Mouse (Mus musculus): ENCODE results near the gene Ttpal.
"Not testable (repeated sequence)": the region's sequence is repeated elsewhere in the genome, so short reads cannot be mapped to it uniquely, and the experiment has no call there.

Gene Ttpal

DNA sequence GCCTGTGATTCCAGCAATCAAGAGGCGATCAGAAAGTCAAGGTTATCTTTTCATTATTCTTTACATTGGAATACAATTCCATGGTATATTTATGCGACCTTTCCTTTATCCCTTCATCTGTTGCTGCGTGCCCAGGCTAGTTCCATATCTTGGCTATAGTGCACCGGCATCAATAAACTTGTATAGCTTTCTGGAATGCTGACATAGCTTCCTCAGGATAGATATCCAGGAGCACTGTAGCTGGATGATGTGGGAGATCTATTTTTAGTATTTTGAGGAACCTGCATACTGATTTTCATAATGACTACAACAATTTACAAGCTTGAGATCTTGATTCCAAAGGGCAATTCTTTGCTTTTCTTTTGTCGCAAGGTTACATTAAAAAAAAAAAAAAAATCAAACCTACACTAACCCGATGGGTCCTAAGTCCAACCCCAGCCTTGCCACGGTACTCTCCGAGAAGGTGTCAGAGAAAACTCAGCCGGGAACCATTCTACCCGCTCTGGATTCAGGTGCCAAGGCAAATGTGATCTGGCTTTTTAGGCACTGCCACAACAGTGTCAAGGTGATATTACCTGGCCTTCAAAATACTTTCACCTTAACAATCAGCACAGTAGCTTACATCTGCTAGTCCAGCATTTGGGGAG, 8.4 kb upstream of the Ttpal start:
- DNase-seq: no peak

DNA sequence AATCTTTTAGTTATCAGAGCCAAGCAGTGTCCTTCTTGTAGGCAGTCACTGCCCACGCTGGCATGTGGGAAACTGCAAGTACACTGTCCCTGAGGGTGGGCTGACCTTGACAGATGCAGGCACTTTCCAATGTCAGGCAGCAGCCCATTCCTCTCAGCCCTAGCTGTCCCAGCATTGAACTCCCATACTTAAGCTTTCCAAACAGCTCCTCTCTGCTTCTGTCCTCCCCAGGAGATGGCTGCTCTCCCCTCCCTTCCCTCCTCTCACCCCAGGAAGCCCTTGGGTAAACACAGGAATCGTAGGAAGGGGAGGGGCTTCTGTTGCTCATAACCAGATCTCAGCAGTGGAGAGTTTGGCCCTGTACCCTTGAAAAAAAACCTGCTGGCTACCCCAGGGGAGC, 7.0 kb upstream of the Ttpal start:
- no peak for DNase-seq

- DNase-seq: no peak
Measured at GRCm38 (mm10) chr2:163596057-163596872, 5.8 kb upstream of the Ttpal start.

DNA sequence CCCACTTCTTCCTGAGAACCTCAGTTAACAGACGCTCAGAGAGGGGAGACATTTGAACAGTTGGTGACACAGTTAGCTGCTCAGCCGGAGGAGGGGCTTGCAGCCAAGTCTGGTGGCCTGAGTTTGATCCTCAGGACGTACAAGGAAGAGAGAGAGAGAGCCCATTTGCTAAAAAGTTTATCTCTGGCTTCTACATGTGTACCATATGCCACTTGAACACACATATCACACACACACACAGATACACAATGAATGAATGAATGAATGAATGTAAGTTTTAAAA, 5.3 kb upstream of the Ttpal start:
- no peak for DNase-seq

GRCm38 (mm10) chr2:163597661-163598060, 4.5 kb upstream of the Ttpal start:
- peak; percentile 45 to 69 for DNase-seq

GRCm38 (mm10) chr2:163599226-163599625, 2.9 kb upstream of the Ttpal start:
- DNase-seq: peak; percentile 55 to 71

DNA sequence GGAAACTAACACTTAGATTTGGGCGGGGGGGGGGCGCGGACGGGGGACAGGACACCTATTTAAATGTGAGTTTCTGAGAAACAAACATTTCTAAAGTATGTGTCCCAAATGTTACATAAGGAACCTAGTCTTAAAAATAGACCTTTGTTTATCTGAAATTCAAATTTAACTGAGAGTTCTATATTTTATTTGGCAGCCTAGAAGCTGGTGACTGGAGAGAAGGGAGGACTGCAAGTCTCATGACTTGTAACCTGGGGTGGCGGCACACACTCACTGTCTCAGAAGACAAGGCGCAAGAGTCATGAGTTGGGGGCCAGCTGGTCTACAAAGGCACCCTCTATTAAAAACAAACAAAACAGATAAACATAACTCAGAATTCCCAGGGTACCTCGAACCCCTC, 1.0 kb upstream of the Ttpal start:
- no peak for DNase-seq

DNA sequence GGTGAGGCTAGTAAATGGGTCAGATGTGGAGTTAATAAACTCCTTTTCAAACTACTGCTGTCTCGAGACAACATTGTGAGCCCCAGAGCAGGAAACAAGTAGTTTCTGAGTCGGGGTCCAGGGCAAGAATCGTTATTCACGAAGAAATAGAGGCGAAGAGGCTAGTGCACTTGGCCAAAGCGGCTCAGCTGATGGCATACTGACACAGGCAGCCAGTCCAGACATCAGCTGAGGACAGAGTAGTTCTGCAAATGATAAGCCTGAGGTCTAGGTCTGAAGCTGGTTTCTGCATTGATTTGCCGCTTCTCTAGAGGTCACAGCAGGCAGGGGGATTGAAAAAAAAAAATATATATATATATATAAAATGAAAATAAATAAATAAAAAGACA, 408 bp upstream of the Ttpal start:
- no peak for DNase-seq

DNA sequence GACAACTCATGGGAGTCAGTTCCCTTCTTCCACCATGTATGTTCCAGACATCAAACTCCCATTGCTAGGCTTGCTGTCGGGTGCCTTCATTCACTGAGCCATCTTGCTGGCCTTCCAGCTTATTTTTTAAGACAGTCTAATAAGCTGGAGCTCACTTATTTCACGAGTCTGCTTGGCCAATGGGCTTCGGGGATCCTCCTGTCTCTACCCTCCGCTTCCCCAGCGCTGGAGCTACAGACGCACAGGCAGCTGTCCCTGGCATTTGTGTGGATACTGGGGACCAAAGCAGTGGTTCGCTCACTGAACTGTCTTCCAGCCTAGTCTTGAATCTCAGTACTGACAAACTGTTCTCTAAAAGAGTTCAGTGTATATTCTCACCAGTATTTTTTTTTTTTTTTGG, 4.0 kb downstream of the Ttpal start:
- no peak for DNase-seq

- no peak for DNase-seq
Measured at GRCm38 (mm10) chr2:163608008-163608407, 5.9 kb downstream of the Ttpal start.

DNA sequence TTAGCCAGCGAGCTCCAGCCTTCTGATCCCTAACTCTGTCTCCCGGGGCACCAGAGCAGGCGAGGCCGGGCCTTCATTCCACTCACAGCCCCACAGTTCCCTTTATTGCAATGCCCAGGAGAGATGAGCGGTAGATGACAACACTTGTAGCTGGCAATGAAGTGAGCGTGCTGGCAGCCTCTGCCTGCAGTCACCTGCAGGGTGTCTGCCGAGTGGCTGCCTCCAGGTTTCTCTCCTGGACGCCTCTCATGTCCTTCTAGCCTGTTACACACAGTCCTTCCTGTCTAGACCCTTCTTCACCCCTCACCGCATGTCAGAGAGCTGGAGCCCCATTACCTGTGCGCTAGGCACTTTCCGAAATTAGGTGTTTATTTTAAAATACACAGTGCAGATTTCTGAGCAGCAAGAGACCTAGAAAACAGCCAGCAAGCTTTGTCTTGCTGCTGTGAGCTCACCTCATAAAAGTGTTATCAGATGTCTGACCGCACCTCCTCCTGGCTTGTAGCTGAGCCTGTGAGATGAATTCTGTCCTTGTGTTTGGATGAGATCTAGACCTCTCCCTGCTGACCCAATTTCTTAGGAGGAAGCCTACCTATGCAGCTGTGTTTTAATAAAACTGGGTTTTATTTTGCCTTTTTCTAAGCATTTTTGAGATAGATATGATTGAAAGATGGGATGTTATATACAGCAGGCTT, 7.3 kb downstream of the Ttpal start:
- no peak for DNase-seq

DNA sequence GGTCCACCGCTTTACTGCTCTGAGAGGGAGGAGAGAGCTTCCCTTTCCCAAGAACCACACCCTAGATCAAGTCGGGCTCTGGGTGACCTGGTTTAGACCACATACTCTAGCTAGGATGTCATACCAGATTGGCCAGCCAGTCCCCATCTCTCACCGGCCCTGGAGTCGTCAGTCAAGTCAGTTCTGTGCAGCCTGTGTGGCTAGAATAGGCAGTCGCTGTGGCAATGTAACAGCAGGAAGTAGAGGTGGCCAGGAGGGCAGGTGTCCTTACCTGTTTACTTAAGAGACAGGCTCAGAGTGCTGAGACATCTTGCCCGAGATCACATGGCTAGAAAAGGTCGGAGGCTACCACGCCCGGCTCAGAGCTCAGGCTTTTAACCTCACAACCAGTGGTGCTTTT, 9.1 kb downstream of the Ttpal start:
- no peak for DNase-seq

GRCm38 (mm10) chr2:163613206-163613605, 11.1 kb downstream of the Ttpal start:
- no peak for DNase-seq

DNA sequence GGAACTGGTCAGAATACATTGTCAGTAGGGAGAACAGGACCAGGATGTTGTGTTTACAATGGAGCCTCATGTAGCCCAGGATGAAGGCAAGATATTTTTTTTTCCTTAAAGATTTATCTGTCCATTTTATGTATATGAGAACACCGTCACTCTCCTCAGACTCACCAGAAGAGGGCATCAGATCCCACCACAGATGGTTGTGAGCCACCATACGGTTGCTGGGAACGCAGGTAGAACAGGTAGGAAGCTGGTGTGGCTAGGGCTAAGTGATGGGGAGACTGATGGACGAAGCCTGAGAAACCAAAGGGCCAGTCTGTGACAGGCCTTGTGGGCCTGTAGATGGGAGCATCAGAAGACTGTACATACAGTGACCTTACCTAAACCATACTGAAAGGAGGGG, 11.9 kb downstream of the Ttpal start:
- DNase-seq: no peak

DNA sequence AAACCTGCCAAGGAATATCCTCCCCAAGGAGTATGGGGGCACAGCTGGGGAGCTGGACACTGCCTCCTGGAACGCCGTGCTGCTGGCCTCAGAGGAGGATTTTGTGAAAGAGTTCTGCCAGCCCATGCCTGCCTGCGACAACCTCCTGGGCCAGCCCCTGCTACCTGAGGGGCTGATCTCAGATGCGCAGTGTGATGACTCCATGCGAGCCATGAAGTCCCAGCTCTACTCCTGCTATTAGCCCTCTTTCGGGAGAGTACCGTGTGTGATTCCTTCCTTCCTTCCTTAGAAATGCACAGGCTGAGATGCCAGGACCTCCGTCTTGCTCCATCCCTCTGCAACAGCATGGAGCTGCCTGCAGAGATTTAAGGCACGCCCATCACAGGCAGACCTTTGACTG, 13.3 kb downstream of the Ttpal start:
- no peak for DNase-seq

- DNase-seq: no peak
Measured at GRCm38 (mm10) chr2:163615906-163616651, 14.0 kb downstream of the Ttpal start.

GRCm38 (mm10) chr2:163616652-163617227, 14.6 kb downstream of the Ttpal start:
- DNase-seq: no peak

DNA sequence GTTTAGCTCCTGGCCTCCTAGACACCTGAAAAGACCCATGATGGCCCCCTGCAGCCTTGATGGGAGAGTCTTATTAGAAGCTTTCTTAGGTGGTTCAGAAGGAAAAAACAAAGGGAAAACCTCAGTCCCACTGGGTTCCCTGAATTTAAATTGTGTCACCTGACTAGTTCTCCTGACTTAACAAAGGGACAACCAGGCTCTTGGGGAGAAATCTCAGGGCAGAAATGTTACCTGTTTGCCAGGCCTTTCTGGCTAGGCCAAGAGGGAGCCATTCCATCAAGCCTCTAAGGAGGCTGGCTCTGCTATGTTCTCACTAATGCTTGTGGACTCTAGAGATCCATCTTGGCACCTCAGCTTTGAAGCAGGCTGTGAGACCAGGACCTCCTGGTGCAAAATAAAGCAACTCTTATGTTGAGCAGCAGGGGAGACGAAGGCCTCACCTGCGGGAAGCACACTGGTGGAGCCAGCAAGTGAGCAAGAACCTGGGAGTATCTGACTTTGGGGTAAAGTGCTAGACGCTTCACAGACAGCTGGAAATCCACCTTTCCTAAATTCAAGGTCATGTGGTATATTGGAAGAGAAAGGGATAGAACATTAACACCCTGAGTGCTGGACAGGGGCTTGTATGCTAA, 15.2 kb downstream of the Ttpal start:
- DNase-seq: no peak

GRCm38 (mm10) chr2:163617874-163618273, 15.8 kb downstream of the Ttpal start:
- DNase-seq: no peak

GRCm38 (mm10) chr2:163620451-163620850, 18.3 kb downstream of the Ttpal start:
- no peak for DNase-seq

GRCm38 (mm10) chr2:163621401-163621800, 19.3 kb downstream of the Ttpal start:
- not testable (repeated sequence) for DNase-seq

DNA sequence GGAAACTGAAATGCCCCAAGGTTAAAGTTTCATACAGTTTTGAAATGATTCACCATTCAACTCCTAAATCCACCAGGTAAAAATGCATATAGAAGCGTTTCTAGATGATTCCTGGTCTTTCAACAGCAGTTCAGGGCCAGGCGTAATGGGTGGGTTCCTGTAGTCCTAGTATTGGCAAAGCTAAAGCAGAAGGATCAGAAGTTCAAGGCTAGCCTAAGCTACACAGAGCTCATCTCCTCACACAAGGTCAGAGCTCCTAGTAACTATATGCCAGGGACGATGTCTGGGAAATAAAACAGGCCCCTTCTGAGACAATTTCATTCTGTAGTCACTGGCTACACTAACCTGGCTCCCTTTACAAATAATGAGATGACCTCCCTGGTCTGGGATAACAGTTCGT, 29.1 kb downstream of the Ttpal start:
- no peak for DNase-seq

GRCm38 (mm10) chr2:163631715-163632114, 29.6 kb downstream of the Ttpal start:
- DNase-seq: no peak

Data from spleen, adult 18-20 months (tissue).